Mouse (Mus musculus) lung, adult 2 months (tissue): ENCODE measurements around the gene Plagl1.

Source experiments
- CTCF ChIP-seq: fragments of 200-500 bp; IDR thresholded peaks from 2 replicates; pipeline ENCODE4 v1.5.1; 2011; ENCODE audit warnings: mild to moderate bottlenecking, low read length, control low read depth; ENCODE audit not compliant: insufficient read depth
- POLR2A ChIP-seq: fragments of 200-500 bp; IDR thresholded peaks from 2 replicates; pipeline ENCODE4 v1.6.1; 2011; ENCODE audit warnings: low read depth, mild to moderate bottlenecking, control low read depth, low read length, borderline replicate concordance; ENCODE audit errors: extremely low read depth

- TF ChIP-seq CTCF (no peak), POLR2A (no peak)
These were observed 77.6 kb downstream of the Plagl1 start for GRCm38 (mm10) chr10:13137906-13138305.
